Mouse (Mus musculus) ovary, postnatal 14 days (tissue): ENCODE measurements around the gene Adrb1.
"Not testable (repeated sequence)": the region's sequence is repeated elsewhere in the genome, so short reads cannot be mapped to it uniquely, and the experiment has no call there.

ENCODE experiments used
- DNase-seq: peaks from one replicate; pipeline ENCODE4 v3.0.0; 2022; ENCODE audit warnings: low spot score

The Adrb1 gene

GRCm38 (mm10) chr19:56749343-56749742, 27.3 kb downstream of the Adrb1 start:
- no peak for DNase-seq

GRCm38 (mm10) chr19:56750709-56751108, 28.7 kb downstream of the Adrb1 start:
- no peak for DNase-seq

DNA sequence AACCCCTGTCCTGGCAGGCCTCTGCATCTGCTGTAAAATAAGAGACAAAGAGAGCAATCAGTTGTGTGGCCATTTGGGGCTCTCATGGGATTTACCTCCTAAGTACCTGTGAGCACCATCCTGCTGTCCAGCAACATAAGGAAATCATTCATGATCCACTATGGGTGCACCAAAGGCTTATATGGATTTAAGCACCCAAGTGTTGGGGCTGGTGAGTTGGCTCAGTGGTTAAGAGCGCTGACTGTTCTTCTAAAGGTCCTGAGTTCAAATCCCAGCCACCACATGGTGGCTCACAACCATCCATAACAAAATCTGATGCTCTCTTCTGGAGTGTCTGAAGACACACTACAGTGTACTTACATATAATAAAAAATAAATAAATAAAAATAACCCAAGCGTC, 32.5 kb downstream of the Adrb1 start:
- DNase-seq: not testable (repeated sequence)

GRCm38 (mm10) chr19:56756412-56756811, 34.4 kb downstream of the Adrb1 start:
- no peak for DNase-seq

DNA sequence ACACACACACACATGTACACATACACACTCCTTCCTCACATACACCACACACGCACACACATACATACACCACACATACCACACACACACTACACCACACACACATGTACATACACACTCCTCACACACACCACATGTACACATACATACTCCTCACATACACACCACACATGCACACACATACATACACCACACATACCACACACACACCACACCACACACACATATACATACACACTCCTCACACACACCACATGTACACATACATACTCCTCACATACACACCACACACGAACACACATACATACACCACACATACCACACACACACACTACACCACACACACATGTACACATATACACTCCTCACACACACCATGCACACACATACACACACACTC, 36.3 kb downstream of the Adrb1 start:
- DNase-seq: no peak

DNA sequence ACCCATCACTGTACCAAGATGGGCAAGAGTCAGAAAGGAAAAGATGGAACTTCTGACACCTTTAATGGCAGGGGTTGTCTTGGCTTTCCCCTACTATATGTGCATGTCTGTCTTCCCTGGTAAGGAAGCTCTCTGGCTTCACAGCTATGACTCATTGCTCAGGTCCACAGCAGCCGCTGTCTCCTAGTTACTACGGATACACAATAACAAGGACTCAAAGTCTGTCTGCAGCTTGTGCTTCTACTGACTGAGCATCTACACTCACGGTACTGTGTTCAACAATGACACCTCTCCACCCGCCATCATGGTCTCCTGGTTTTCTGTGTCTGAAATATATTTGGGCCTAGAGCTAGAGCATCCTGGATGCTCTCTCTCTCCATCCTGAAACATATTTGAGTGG, 37.7 kb downstream of the Adrb1 start:
- no peak for DNase-seq

- no peak for DNase-seq
Measured at GRCm38 (mm10) chr19:56760306-56760940, 38.4 kb downstream of the Adrb1 start.

- no peak for DNase-seq
Measured at GRCm38 (mm10) chr19:56761096-56761495, 39.1 kb downstream of the Adrb1 start.

DNA sequence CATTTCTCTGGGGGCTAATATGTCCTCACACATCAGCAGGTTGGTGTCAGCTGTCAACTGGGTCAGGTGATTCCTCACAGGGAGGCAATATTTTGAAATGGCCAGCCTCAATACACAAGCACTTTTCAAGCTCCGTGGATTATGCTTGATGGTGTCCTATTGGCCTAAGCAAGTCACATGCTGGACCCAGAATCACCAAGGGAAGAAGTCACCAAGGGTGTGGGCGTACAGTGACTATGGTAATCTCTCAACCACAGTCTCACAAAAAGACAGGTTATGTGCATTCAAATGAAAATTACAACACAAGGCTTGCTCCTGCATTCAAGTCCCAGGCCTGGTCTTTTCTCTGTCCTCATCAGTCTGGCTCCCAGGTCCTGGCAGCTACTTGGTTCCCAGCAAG, 39.7 kb downstream of the Adrb1 start:
- DNase-seq: no peak

GRCm38 (mm10) chr19:56762686-56763085, 40.7 kb downstream of the Adrb1 start:
- no peak for DNase-seq

DNA sequence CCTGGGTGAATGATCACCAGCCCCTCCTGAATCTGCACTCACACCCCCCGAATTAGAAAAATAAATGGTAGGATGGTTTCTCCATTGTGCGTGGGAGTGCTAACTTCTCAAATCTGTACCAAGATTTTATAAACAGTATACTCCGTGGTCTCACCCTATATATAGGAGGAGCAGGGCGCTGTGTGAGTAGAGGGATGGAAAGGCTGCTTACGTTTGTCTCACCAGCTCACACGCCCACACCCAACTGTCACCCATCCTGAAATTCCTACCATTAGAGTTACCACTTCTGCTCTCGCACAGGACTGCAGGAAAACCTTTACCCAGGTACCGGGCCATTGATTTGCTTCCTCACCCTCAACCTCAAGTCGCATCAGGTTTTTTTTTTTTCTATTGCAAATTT, 47.0 kb downstream of the Adrb1 start:
- DNase-seq: no peak

DNA sequence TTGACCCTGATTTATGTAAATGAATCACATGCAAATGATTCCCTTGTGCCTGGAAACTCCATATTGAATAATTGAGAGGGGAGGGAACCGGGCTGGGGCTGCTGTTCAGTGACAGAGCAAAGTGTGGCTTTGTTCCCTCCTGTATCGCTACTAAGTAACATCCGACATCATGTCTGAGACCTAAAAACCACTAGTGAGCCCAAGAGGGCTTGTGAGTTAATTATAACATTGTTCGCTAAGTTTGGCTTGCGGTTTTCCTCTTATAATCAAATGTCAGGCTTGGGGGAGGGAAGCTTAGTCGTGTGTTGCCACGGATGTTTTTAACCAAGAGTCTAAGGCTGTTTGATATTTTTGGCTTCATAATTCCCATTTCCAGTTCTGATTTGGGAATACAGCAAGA, 50.2 kb downstream of the Adrb1 start:
- DNase-seq: no peak

DNA sequence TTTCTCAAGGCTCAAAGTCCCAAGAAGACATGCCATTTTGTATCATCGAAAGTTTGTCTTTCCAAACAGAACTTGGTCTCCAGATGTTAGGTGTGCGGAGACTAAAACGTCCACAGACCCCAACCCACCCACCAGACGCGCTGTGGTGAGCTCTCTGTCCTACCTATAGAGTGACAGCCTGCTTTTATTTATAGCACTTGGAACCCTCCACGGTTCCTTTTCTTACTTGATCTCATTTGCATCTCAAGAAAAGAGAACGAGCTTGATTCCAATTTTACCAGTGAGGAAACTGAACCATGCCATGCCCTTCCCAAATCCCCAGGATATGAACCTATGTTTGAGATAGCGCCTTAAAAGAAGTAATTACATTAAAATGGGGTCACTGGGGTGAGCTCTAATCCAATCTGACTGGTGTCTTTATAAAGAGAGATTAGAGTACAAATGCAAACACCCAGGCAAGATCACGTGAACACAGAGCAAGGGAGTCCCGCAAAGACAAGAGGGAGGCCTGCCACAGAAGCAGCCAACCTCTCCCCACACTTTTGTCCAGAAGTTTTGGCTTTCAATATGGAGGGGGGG, 51.5 kb downstream of the Adrb1 start:
- no peak for DNase-seq

DNA sequence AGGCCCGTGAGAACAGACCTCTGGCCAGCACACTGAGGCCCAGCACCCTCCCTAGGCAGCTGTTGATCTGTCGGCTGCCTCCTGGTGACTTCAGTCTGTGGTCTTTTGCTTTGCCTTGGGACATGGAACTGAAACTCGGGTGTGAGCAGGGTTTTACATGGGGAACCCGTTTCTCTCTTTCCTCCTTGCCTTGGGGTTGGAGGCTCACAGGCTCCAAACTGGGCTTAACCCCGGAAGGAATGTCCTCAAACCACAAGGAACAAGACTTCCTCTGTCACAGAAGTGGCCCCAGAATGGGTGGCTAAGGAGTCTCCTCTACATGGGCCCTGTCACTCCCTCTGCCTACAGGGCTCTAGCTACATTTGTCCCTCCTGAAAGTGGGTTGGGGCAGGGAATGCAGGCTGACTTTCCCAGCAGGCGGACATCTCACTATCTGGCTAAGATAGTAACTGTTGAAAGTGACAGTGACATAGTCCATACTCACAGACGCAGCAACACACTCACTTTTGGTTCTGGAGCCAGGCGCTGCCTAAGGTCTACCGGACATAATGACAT, 52.5 kb downstream of the Adrb1 start:
- DNase-seq: no peak

- DNase-seq: no peak
Measured at GRCm38 (mm10) chr19:56774971-56775892, 53.2 kb downstream of the Adrb1 start.

GRCm38 (mm10) chr19:56775893-56776718, 54.1 kb downstream of the Adrb1 start:
- DNase-seq: no peak

DNA sequence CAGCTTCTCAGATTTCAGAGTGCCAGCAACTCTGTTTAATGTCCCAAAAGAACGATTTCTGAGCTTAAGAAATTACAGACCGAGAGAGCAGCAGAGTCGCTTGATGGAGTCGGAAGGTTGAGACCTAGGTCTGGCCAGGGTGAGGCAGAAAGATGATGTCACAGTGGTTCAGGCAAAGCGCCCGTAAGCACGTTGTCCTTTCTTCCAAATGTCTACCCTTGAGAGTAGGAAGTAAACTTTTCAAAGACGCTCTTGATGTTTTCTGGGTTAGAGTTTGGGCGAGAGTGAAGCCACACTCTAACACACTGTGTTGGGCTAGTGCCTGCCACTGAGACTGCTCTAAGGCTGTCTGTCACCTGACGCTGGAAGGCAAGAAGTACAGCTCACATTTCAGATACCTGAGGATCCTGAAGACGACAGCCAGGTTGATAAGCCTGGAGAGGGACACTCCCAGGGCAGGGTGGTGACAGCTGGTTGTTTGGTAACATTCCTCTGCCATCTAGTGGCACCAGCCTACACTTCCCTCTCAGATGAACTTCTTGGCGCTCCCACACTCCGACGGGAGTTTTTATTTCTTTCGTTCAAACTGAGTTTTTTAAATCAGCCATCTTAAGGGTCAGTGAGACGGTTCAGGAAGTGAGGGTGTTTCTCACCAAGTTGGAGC, 54.9 kb downstream of the Adrb1 start:
- peak; percentile 33 for DNase-seq

GRCm38 (mm10) chr19:56778532-56778931, 56.5 kb downstream of the Adrb1 start:
- DNase-seq: not testable (repeated sequence)
